Mouse (Mus musculus): ENCODE data around the gene Polr2i.
A peak's percentile ranks its signal among the peaks of the same experiment; 100 is the strongest.
"Not testable (repeated sequence)": the region's sequence is repeated elsewhere in the genome, so short reads cannot be mapped to it uniquely, and the experiment has no call there.

The Polr2i gene

DNA sequence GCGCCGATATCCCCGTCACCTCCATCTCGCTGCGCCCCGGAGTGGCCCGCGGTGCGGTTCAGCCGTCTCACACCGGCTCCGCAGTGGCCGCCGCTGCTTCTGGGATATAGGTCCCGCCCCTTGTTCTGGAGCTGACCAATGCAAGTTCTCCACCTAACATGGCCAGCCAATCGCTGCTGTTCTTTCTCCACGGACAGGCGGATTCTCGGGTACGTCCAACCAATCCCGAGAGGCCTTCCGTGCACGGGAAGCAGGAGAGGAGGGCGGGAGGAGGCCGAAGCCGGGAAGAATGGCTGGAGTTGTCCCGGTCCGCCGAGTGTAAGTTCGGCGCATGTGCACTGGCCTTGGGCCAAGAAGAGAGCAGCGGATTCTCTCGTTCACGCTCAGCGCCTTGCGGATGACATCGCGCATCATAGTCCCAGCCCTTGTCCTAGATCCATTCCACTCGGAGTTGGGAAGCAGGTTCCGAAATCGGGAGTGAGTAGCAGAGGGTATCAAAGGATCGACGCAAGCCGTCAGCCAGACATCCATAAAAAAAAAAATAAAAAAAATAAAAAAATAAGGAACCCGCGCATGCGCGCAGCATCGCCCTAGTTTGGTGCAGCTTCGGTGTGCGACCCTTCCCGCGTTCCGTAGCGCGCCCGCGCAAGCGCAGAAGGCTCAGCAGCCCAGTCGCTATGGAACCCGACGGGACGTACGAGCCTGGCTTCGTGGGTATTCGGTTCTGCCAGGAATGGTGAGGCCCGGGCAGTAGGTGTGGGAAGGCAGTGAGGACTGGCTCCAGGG lies at the start of gene Polr2i, which contains the start of gene Tbcb:
Polr2i (plus strand) TSS at position 280 of the 786 bp plus-strand sequence.
Tbcb (minus strand) TSS at position 604 of the 786 bp plus-strand sequence.
- DNase-seq = peak; percentile 99

DNA sequence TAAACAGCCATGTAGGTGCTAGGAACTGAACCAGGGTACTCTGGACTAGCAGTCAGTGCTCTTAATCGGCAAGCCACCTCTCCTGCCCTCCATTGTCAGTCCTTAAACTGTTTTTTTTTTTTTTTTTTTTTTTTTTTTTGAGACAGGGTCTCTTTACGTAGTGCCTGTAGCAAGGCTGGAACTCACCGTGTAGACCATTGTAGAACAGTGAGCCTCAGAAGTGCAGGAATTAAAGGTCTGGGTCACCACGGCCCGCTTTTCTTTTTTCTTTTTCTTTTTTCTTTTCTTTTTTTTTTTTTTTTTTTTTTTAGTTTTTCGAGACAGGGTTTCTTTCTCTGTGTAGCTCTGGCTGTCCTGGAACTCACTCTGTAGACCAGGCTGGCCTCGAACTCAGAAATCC lies 48.6 kb upstream of the Polr2i start:
- not testable (repeated sequence) for DNase-seq

- DNase-seq = peak; percentile 42
Measured at GRCm38 (mm10) chr7:30183879-30184289, 47.9 kb upstream of the Polr2i start, which contains the start of gene Cox7a1. Cox7a1 (plus strand) TSS chr7:30184144.

DNA sequence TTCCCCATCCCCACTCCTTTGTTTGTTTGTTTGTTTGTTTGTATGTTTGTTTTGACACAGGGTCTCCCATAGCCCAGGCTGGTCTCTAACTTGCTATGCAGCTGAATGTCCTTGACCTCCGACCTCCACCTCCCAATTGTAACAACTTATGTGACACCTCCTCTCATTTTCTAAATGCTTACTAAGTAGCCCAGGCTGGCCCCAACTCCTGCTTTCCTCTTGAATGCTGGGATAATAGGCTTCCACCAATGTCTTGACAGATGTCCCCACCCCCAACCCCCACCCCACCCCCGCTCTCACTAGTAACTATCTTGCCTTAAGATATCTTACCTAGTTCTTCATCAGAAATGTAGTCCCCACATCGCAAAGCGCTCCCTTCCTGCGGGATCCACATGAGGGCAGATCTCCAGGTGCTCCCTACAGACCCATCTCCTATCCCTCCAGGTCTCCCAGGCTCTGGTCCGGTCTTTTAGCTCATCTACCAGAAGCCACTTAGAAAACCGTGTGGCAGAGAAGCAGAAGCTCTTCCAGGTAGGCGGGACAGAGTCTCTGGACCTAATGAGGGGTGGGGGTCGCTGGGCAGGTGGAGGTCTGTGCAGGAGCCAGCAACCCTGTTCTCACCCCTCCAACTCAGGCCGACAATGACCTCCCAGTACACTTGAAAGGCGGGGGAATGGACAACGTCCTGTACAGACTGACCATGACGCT lies 47.0 kb upstream of the Polr2i start:
- no peak for DNase-seq

GRCm38 (mm10) chr7:30188344-30189115 lies 43.2 kb upstream of the Polr2i start:
- no peak for DNase-seq

DNA sequence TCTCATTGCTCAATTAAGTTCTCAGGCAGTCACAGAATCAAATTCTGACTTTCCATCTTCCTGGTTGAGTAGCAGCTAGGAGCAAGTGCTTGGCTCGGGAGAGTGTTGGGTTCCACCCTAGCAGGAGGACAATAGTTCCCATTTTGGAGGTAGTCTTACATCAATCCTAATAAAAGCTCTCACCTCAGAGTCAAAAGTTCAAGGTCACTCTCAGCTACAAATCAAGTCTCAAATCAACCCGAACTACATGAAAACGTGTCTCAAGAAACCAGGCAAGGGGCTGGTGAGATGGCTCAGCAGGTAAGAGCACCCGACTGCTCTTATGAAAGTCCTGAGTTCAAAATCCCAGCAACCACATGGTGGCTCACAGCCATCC lies 42.6 kb upstream of the Polr2i start:
- no peak for DNase-seq

- DNase-seq = no peak
Measured at GRCm38 (mm10) chr7:30192088-30192487, 39.7 kb upstream of the Polr2i start.

DNA sequence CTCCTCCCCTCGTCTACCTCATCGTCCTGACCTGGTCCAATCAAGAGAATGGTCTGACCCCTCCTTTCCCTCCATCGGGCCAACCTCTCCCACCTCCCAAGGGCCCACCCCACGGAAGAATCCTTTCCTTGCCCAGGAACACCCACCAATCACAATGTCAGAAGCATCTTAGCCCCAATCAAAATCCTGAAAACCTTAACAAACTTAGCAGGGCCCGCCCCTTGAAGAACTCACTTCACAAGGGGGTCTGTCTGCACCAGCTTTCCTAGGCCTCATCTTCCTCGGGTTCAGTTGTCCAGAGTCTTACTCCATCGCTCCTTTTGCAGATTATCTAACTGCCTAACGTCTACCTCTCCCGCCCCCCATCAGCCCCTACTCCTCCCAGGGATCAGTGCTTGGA lies 38.7 kb upstream of the Polr2i start:
- DNase-seq = no peak

DNA sequence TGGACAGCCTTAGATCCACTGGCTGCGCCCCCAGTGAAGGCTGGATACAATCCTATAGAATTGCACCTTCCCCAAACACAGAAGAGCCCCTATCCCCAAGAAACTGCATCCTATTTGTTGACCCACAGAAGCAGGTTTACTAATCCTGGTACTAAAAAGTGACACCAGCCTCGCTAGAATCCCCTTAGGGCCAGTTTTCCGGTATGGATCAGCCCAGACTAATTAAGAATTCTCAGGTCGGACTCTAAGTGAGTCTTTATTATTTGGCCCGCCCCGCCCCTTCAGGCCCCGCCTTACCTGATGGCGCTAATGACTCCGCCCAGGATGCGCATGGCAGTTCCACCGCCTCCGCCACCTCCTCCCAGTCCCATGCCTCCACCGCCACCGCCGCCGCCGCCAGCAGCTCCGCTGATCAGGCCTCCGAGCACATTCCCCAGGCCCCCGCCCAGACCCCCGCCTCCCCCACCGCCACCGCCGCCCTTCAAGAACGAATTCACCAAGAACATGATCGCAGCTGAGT lies 38.1 kb upstream of the Polr2i start:
- peak; percentile 71 for DNase-seq

DNA sequence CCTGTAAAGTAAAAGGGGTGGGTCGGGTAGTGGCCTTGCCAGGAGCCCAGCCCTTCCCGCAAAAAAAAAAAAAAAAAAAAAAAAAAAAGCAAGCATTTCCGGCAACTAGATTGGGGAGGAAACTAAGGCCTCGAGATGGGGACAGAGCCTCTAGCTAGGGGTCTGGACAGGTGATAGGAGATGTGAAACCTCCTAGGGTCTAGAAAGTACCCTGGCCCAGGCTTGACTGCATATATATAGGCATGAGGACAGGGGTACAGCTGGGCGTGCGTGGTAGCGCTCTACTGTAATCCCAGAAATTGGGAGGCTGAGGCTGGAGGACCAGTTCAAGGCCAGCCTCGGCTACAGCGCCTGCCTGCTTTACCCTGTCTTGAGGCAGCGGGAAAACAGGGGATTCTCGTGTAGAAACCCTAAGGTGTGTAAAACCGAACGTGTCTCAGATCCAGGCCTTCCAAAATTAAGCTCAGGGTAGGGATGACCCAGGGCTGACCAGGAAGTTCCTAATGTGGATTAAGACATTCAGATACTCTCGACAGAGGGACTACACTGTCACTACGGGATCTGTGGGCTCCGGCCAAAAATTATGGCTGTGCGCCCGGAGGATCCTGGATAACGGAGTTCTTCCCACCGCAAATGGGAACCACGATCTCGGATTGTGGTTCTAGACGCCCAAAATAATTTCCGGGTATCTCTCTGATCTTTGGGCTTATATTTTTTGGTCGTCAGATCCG lies 37.5 kb upstream of the Polr2i start:
- DNase-seq = peak; percentile 67

- peak; percentile 97 for DNase-seq
Measured at GRCm38 (mm10) chr7:30194884-30195283, 36.9 kb upstream of the Polr2i start.

- DNase-seq = no peak
Measured at GRCm38 (mm10) chr7:30195461-30195860, 36.3 kb upstream of the Polr2i start.

GRCm38 (mm10) chr7:30196171-30196570 lies 35.6 kb upstream of the Polr2i start:
- no peak for DNase-seq

DNA sequence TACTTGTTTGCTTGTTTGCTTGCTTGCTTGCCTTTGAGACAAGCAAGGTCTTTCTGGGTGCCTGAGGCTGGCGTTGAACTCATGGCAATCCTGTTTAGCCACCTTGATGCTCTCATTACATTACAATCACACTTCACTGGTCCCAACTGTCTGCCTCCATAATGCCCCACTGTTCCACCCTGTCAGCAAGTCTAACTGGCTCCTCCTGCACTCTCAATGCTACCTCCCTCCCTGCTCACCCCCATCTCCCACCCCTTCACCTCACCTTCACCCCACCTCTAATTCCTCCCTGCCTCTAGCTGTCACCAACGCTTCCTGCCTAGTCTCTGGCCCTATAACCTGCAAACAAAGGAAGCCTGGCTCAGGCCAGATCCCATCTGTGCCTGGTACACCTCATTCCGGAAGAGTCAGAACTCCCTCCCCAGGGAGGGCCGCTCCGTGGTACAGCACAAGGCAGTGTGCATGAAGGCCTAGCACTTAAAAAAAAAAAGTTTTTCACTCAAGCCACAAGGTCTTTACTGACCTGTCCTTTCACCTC lies 34.1 kb upstream of the Polr2i start:
- no peak for DNase-seq

- DNase-seq = peak; percentile 40
Measured at GRCm38 (mm10) chr7:30198481-30198971, 33.2 kb upstream of the Polr2i start, which contains the start of gene Capns1. Capns1 (minus strand) TSS chr7:30198811.

- DNase-seq = no peak
Measured at GRCm38 (mm10) chr7:30199498-30200139, 32.1 kb upstream of the Polr2i start.

GRCm38 (mm10) chr7:30200200-30200599 lies 31.5 kb upstream of the Polr2i start:
- DNase-seq = no peak

DNA sequence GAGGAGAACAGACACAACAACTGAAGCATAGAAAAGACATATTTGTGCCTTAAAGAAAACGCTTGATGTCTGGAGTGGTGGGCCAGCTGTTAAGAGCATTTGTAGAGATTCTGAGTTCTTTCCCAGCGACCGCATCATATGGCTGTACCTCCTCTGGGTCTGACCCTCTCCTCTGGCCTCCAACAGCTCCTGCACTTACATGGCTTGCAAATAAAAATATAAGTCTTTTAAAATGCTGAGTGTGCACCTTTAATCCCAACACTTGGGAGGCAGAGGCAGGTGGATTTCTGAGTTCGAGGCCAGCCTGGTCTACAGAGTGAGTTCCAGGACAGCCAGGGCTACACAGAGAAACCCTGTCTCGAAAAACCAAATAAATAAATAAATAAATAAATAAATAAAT lies 31.1 kb upstream of the Polr2i start:
- DNase-seq = not testable (repeated sequence)

- DNase-seq = no peak
Measured at GRCm38 (mm10) chr7:30202895-30203690, 28.7 kb upstream of the Polr2i start.

DNA sequence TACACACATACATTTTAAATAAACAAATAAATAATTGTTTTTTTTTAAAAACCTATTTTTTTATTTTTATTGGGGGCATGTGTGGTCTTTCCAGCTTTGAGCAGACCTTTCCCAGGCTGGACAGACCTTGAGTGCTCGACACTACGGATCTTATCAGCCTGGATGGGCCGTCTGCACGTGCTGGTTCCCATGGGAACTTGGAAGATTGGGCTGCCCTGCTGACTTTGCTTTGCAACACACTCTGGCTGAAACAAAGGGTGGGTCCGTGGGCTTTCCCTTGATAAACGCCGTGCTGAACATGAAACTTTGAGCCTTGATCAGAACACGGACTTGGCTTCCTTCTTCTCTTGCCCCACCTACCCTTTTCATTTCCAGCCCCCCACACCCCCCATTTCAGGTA lies 27.4 kb upstream of the Polr2i start:
- no peak for DNase-seq

All from right cerebral cortex, postnatal 4 days (tissue).